Mouse (Mus musculus): ENCODE measurements around the gene Pim2. TPM values are rescaled to one million over a fixed set of nuclear protein-coding genes. Genes with fewer than 3 reads are reported as not detected.
"Not testable (repeated sequence)": the region's sequence is repeated elsewhere in the genome, so short reads cannot be mapped to it uniquely, and the experiment has no call there.

The Pim2 gene
- polyA plus RNA-seq, 1 experiment from 2014 or later, result 10.7 TPM

- peak within 1 kb of the TSS; percentile 53 for H3K4me3 ChIP-seq (ENCODE audit: low read depth, low read length)
- ATAC-seq (replicated peaks; ENCODE audit: low FRiP score), result peak; percentile 89
- peak; percentile 83 for DNase-seq (ENCODE audit: low spot score)
- no peaks in the 10 kb centered on the region for H3K36me3 ChIP-seq (ENCODE audit: control insufficient read depth, insufficient read depth, low read length)
- peaks cover 3% of the 10 kb centered on the region; the same call in 1 of the 2 replicates for H3K4me1 ChIP-seq (replicated peaks; ENCODE audit: control insufficient read depth, insufficient read depth, low read length)
- peak within 1 kb of the TSS; percentile 74 for H3K27ac ChIP-seq (ENCODE audit: low read depth, low read length)
- H3K4me2 ChIP-seq (ENCODE audit: low read depth, low read length, severe bottlenecking), result peak within 1 kb of the TSS; percentile 61
- peak within 1 kb of the TSS; percentile 40 for H3K9ac ChIP-seq (ENCODE audit: low read length)
- H3K9me3 ChIP-seq (ENCODE audit: control insufficient read depth, low read length), result no peaks in the 10 kb centered on the region
- no peaks in the 10 kb centered on the region for H3K27me3 ChIP-seq (ENCODE audit: control insufficient read depth, insufficient read depth, low read length)
- WGBS, result 19% methylated on average over 45 of the region's 49 CpGs
These were observed 5.9 kb downstream of the Pim2 start, which contains the start of gene Slc35a2 for GRCm38 (mm10) chrX:7883841-7884567. Slc35a2 (plus strand) TSS chrX:7884028.

- Histone ChIP-seq H3K36me3 (ENCODE audit: control insufficient read depth, insufficient read depth, low read length) (no peaks in the 10 kb centered on the region), H3K9me3 (ENCODE audit: control insufficient read depth, low read length) (no peaks in the 10 kb centered on the region), H3K4me2 (ENCODE audit: low read depth, low read length, severe bottlenecking) (peak overlapping the region; percentile 50), H3K27me3 (ENCODE audit: control insufficient read depth, insufficient read depth, low read length) (no peaks in the 10 kb centered on the region), H3K4me3 (ENCODE audit: low read depth, low read length) (peak overlapping the region; percentile 50), H3K27ac (ENCODE audit: low read depth, low read length) (no peak overlapping the region), H3K4me1 (replicated peaks; ENCODE audit: control insufficient read depth, insufficient read depth, low read length) (no peaks in the 10 kb centered on the region; the same call in 1 of the 2 replicates), H3K9ac (ENCODE audit: low read length) (peak overlapping the region; percentile 58; the same call in 1 of the 2 replicates)
- DNase-seq (ENCODE audit: low spot score) (no peak), ATAC-seq (replicated peaks; ENCODE audit: low FRiP score) (no peak)
- WGBS, result 30% methylated on average over 13 of the region's 13 CpGs
These were observed 20.1 kb downstream of the Pim2 start for GRCm38 (mm10) chrX:7898211-7898610.

GRCm38 (mm10) chrX:7898880-7899874 is 21.1 kb downstream of the Pim2 start, which contains the start of the genes Pqbp1 and Timm17b:
Pqbp1 (minus strand) TSS chrX:7899269.
Timm17b (plus strand) TSS chrX:7899357.
- Histone ChIP-seq H3K9ac (ENCODE audit: low read length) (peak within 1 kb of the TSS; percentile 58), H3K9me3 (ENCODE audit: control insufficient read depth, low read length) (no peaks in the 10 kb centered on the region), H3K4me2 (ENCODE audit: low read depth, low read length, severe bottlenecking) (peak within 1 kb of the TSS; percentile 51), H3K27me3 (ENCODE audit: control insufficient read depth, insufficient read depth, low read length) (no peaks in the 10 kb centered on the region), H3K27ac (ENCODE audit: low read depth, low read length) (peak within 1 kb of the TSS; percentile 78), H3K36me3 (ENCODE audit: control insufficient read depth, insufficient read depth, low read length) (no peaks in the 10 kb centered on the region), H3K4me3 (ENCODE audit: low read depth, low read length) (peak within 1 kb of the TSS; percentile 50), H3K4me1 (replicated peaks; ENCODE audit: control insufficient read depth, insufficient read depth, low read length) (no peaks in the 10 kb centered on the region; the same call in 1 of the 2 replicates)
- ATAC-seq (replicated peaks; ENCODE audit: low FRiP score), result peak; percentile 99
- DNase-seq (ENCODE audit: low spot score), result peak; percentile 87
- WGBS, result 17% methylated on average over 62 of the region's 62 CpGs

GRCm38 (mm10) chrX:7904441-7904840 is 26.4 kb downstream of the Pim2 start:
- Histone ChIP-seq H3K9me3 (ENCODE audit: control insufficient read depth, low read length) (no peaks in the 10 kb centered on the region), H3K27me3 (ENCODE audit: control insufficient read depth, insufficient read depth, low read length) (no peaks in the 10 kb centered on the region), H3K27ac (ENCODE audit: low read depth, low read length) (no peak overlapping the region), H3K4me2 (ENCODE audit: low read depth, low read length, severe bottlenecking) (no peak overlapping the region), H3K4me3 (ENCODE audit: low read depth, low read length) (no peak overlapping the region), H3K4me1 (replicated peaks; ENCODE audit: control insufficient read depth, insufficient read depth, low read length) (no peaks in the 10 kb centered on the region), H3K36me3 (ENCODE audit: control insufficient read depth, insufficient read depth, low read length) (no peaks in the 10 kb centered on the region), H3K9ac (ENCODE audit: low read length) (no peak overlapping the region)
- ATAC-seq (replicated peaks; ENCODE audit: low FRiP score) (no peak), DNase-seq (ENCODE audit: low spot score) (no peak)
- 95% methylated on average over 5 of the region's 5 CpGs for WGBS

- no peaks in the 10 kb centered on the region for H3K27me3 ChIP-seq (ENCODE audit: control insufficient read depth, insufficient read depth, low read length)
- no peak within 1 kb of the TSS for H3K4me3 ChIP-seq (ENCODE audit: low read depth, low read length)
- H3K27ac ChIP-seq (ENCODE audit: low read depth, low read length), result no peak within 1 kb of the TSS
- 90% methylated on average over 5 of the region's 5 CpGs for WGBS
- no peak within 1 kb of the TSS for H3K4me2 ChIP-seq (ENCODE audit: low read depth, low read length, severe bottlenecking)
- no peak for DNase-seq (ENCODE audit: low spot score)
- no peaks in the 10 kb centered on the region for H3K9me3 ChIP-seq (ENCODE audit: control insufficient read depth, low read length)
- H3K9ac ChIP-seq (ENCODE audit: low read length), result no peak within 1 kb of the TSS
- H3K36me3 ChIP-seq (ENCODE audit: control insufficient read depth, insufficient read depth, low read length), result no peaks in the 10 kb centered on the region
- no peak for ATAC-seq (replicated peaks; ENCODE audit: low FRiP score)
- H3K4me1 ChIP-seq (replicated peaks; ENCODE audit: control insufficient read depth, insufficient read depth, low read length), result no peaks in the 10 kb centered on the region
These were observed 29.7 kb downstream of the Pim2 start, which contains the start of gene Gm10491 for GRCm38 (mm10) chrX:7907735-7908134. Gm10491 (minus strand) TSS chrX:7907835.

- H3K27me3 ChIP-seq (ENCODE audit: control insufficient read depth, insufficient read depth, low read length); H3K4me3 ChIP-seq (ENCODE audit: low read depth, low read length); H3K36me3 ChIP-seq (ENCODE audit: control insufficient read depth, insufficient read depth, low read length); H3K4me1 ChIP-seq (replicated peaks; ENCODE audit: control insufficient read depth, insufficient read depth, low read length); H3K9me3 ChIP-seq (ENCODE audit: control insufficient read depth, low read length); H3K4me2 ChIP-seq (ENCODE audit: low read depth, low read length, severe bottlenecking); H3K9ac ChIP-seq (ENCODE audit: low read length); DNase-seq (ENCODE audit: low spot score); H3K27ac ChIP-seq (ENCODE audit: low read depth, low read length); ATAC-seq (replicated peaks; ENCODE audit: low FRiP score): not testable (repeated sequence)
- WGBS, result 90% methylated on average over 4 of the region's 4 CpGs
These were observed 31.2 kb downstream of the Pim2 start, which contains the start of gene Gm10490 for GRCm38 (mm10) chrX:7909242-7909641. Gm10490 (plus strand) TSS chrX:7909542.

GRCm38 (mm10) chrX:7910473-7910872 is 32.4 kb downstream of the Pim2 start:
- no peaks in the 10 kb centered on the region for H3K36me3 ChIP-seq (ENCODE audit: control insufficient read depth, insufficient read depth, low read length)
- DNase-seq (ENCODE audit: low spot score) (no peak), ATAC-seq (replicated peaks; ENCODE audit: low FRiP score) (no peak)
- no peak overlapping the region for H3K4me3 ChIP-seq (ENCODE audit: low read depth, low read length)
- WGBS, result 36% methylated on average over 6 of the region's 6 CpGs
- no peak overlapping the region for H3K27ac ChIP-seq (ENCODE audit: low read depth, low read length)
- no peaks in the 10 kb centered on the region for H3K9me3 ChIP-seq (ENCODE audit: control insufficient read depth, low read length)
- no peak overlapping the region for H3K9ac ChIP-seq (ENCODE audit: low read length)
- no peaks in the 10 kb centered on the region for H3K27me3 ChIP-seq (ENCODE audit: control insufficient read depth, insufficient read depth, low read length)
- H3K4me2 ChIP-seq (ENCODE audit: low read depth, low read length, severe bottlenecking), result no peak overlapping the region
- no peaks in the 10 kb centered on the region for H3K4me1 ChIP-seq (replicated peaks; ENCODE audit: control insufficient read depth, insufficient read depth, low read length)

GRCm38 (mm10) chrX:7915669-7916068 is 37.6 kb downstream of the Pim2 start:
- ATAC-seq (replicated peaks; ENCODE audit: low FRiP score); H3K27ac ChIP-seq (ENCODE audit: low read depth, low read length); H3K27me3 ChIP-seq (ENCODE audit: control insufficient read depth, insufficient read depth, low read length); H3K4me2 ChIP-seq (ENCODE audit: low read depth, low read length, severe bottlenecking); H3K36me3 ChIP-seq (ENCODE audit: control insufficient read depth, insufficient read depth, low read length); H3K9me3 ChIP-seq (ENCODE audit: control insufficient read depth, low read length); H3K4me3 ChIP-seq (ENCODE audit: low read depth, low read length); H3K4me1 ChIP-seq (replicated peaks; ENCODE audit: control insufficient read depth, insufficient read depth, low read length); H3K9ac ChIP-seq (ENCODE audit: low read length); DNase-seq (ENCODE audit: low spot score): not testable (repeated sequence)
- WGBS, result 33% methylated on average over 3 of the region's 3 CpGs
